Mouse (Mus musculus): Measurements from ENCODE around the gene Crybg2.

The Crybg2 gene

GRCm38 (mm10) chr4:134119644-134120043 lies 59.0 kb downstream of the Crybg2 start:
- no peak for DNase-seq (ENCODE audit: low spot score in 2 of 2)

- no peak for DNase-seq (ENCODE audit: low spot score in 2 of 2)
These were observed 59.7 kb downstream of the Crybg2 start for GRCm38 (mm10) chr4:134120192-134120805.

GRCm38 (mm10) chr4:134120916-134121315 lies 60.3 kb downstream of the Crybg2 start:
- no peak for DNase-seq (ENCODE audit: low spot score in 2 of 2)

GRCm38 (mm10) chr4:134121571-134121970 lies 61.0 kb downstream of the Crybg2 start:
- no peak for DNase-seq (ENCODE audit: low spot score in 2 of 2)

GRCm38 (mm10) chr4:134122281-134122680 lies 61.7 kb downstream of the Crybg2 start:
- no peak for DNase-seq (ENCODE audit: low spot score in 2 of 2)

GRCm38 (mm10) chr4:134123147-134123546 lies 62.5 kb downstream of the Crybg2 start:
- DNase-seq (ENCODE audit: low spot score in 2 of 2): no peak

- DNase-seq (ENCODE audit: low spot score in 2 of 2): peak; percentile 92
These were observed 63.3 kb downstream of the Crybg2 start for GRCm38 (mm10) chr4:134123680-134124551.

GRCm38 (mm10) chr4:134125383-134126060 lies 64.9 kb downstream of the Crybg2 start:
- no peak for DNase-seq (ENCODE audit: low spot score in 2 of 2)

- no peak for DNase-seq (ENCODE audit: low spot score in 2 of 2)
These were observed 65.9 kb downstream of the Crybg2 start for GRCm38 (mm10) chr4:134126300-134127120.

GRCm38 (mm10) chr4:134127121-134127455 lies 66.5 kb downstream of the Crybg2 start:
- DNase-seq (ENCODE audit: low spot score in 2 of 2): peak; percentile 67 to 68

GRCm38 (mm10) chr4:134127793-134128192 lies 67.2 kb downstream of the Crybg2 start:
- no peak for DNase-seq (ENCODE audit: low spot score in 2 of 2)

GRCm38 (mm10) chr4:134128221-134128982 lies 67.8 kb downstream of the Crybg2 start, which contains the start of gene Sh3bgrl3:
Sh3bgrl3 (minus strand) TSS chr4:134128789.
- DNase-seq (ENCODE audit: low spot score in 2 of 2): peak; percentile 88 to 90

GRCm38 (mm10) chr4:134128983-134129362 lies 68.4 kb downstream of the Crybg2 start:
- no peak for DNase-seq (ENCODE audit: low spot score in 2 of 2)

GRCm38 (mm10) chr4:134129482-134129881 lies 68.9 kb downstream of the Crybg2 start:
- peak in 1 of 2 experiments; percentile 21 for DNase-seq (ENCODE audit: low spot score in 2 of 2)

- no peak for DNase-seq (ENCODE audit: low spot score in 2 of 2)
These were observed 71.5 kb downstream of the Crybg2 start for GRCm38 (mm10) chr4:134132117-134132516.

- DNase-seq (ENCODE audit: low spot score in 2 of 2): no peak
These were observed 72.0 kb downstream of the Crybg2 start for GRCm38 (mm10) chr4:134132519-134133095.

- no peak for DNase-seq (ENCODE audit: low spot score in 2 of 2)
These were observed 75.8 kb downstream of the Crybg2 start for GRCm38 (mm10) chr4:134136280-134136926.

GRCm38 (mm10) chr4:134138857-134139256 lies 78.2 kb downstream of the Crybg2 start:
- no peak for DNase-seq (ENCODE audit: low spot score in 2 of 2)
